Comparison of ENCODE assay signal across 17 mouse cellular contexts in the genomic region with DNA sequence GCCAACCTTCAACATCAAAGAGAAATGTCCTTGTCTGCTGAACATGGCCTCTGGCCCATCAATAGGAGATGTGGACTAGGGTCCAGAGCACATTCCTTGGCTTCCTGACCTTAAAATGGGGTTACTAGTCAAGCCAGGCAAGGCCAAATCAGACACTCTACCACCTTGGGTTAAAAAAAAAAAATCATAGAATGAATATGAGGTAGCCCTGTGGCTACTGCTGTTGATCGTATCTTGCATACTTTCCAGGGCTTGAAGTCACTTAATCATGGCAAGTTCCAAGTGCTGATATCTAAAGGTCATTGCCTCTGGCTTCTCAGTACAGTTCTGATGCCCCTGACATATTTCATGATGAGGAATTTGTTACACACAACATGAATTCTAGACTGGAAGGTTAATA.
DNase-seq lines count a peak whose midpoint lies in the region; ATAC-seq and TF ChIP-seq lines count a peak whose summit lies in the region.
"Had no signal": no experiment of that assay in that cellular context is flagged by ENCODE, and none has a peak within 500 bp of the region (broad histone marks: within the 10 kb centered on the region; RNA-seq: fewer than 3 reads in every experiment).

No protein-coding gene starts in this region.

- peak overlapping the region; percentile 77 for H3K27ac ChIP-seq in heart, embryonic 13.5 days (replicated peaks)
- H3K27ac ChIP-seq in liver, adult 2 months (replicated peaks; ENCODE audit: insufficient read depth, low read depth, low read length) = no peak overlapping the region
- H3K27ac ChIP-seq: embryonic facial prominence, embryonic 13.5 days; forebrain, embryonic 12.5 days; hindbrain, embryonic 14.5 days; intestine, embryonic 15.5 days had no signal

- H3K9ac ChIP-seq in heart, embryonic 13.5 days = no peak overlapping the region
- no peak overlapping the region for H3K9ac ChIP-seq in liver, adult 2 months (ENCODE audit: low read depth, low read length)
- H3K9ac ChIP-seq: embryonic facial prominence, embryonic 13.5 days; forebrain, embryonic 12.5 days; hindbrain, embryonic 14.5 days; intestine, embryonic 15.5 days had no signal

- TF ChIP-seq CTCF in liver, adult 2 months (IDR thresholded peaks at IDR 0.05; ENCODE audit: low read depth, low read length) = no peak

- no peaks in the 10 kb centered on the region for H3K9me3 ChIP-seq in heart, embryonic 13.5 days
- H3K9me3 ChIP-seq: embryonic facial prominence, embryonic 13.5 days; forebrain, embryonic 12.5 days; hindbrain, embryonic 10.5 days; intestine, embryonic 15.5 days had no signal

- peaks cover 18% of the 10 kb centered on the region for H3K36me3 ChIP-seq in heart, embryonic 13.5 days
- H3K36me3 ChIP-seq in liver, adult 2 months (ENCODE audit: control insufficient read depth, insufficient read depth, low read length) = no peaks in the 10 kb centered on the region
- H3K36me3 ChIP-seq: embryonic facial prominence, embryonic 13.5 days; forebrain, embryonic 12.5 days; hindbrain, embryonic 10.5 days; intestine, embryonic 15.5 days had no signal

- no peak for ATAC-seq in heart, embryonic 13.5 days (ENCODE audit: extremely low read depth, insufficient number of reproducible peaks, low FRiP score, low TSS enrichment)
- ATAC-seq: forebrain, embryonic 16.5 days; intestine, embryonic 15.5 days had no signal

- no peaks in the 10 kb centered on the region for H3K27me3 ChIP-seq in heart, embryonic 13.5 days (replicated peaks)
- no peaks in the 10 kb centered on the region for H3K27me3 ChIP-seq in liver, adult 2 months (ENCODE audit: control insufficient read depth, insufficient read depth, low read length)
- H3K27me3 ChIP-seq: embryonic facial prominence, embryonic 13.5 days; forebrain, embryonic 12.5 days; intestine, embryonic 15.5 days had no signal

- no peak overlapping the region for H3K4me3 ChIP-seq in heart, embryonic 13.5 days
- H3K4me3 ChIP-seq in liver, adult 2 months (ENCODE audit: insufficient read depth, low read depth, low read length) = no peak overlapping the region
- H3K4me3 ChIP-seq: embryonic facial prominence, embryonic 13.5 days; forebrain, embryonic 12.5 days; hindbrain, embryonic 10.5 days; intestine, embryonic 15.5 days had no signal

- H3K4me1 ChIP-seq in heart, embryonic 13.5 days = peaks cover 48% of the 10 kb centered on the region
- peaks cover 3% of the 10 kb centered on the region for H3K4me1 ChIP-seq in liver, adult 2 months (ENCODE audit: control insufficient read depth, insufficient read depth, low read length)

- peak; percentile 20 for DNase-seq in adrenal gland, postnatal 14 days
- no peak for DNase-seq in adrenal gland, postnatal 4 days (ENCODE audit: low spot score in 2 of 2)
- no peak for DNase-seq in heart, adult 11 months
- DNase-seq in liver, adult 2 months (ENCODE audit: extremely low read depth, low read depth, low spot score) = peak; percentile 9
- DNase-seq in liver = no peak
- DNase-seq: cerebellum, adult 18-20 months; cerebellum, adult 9-11 months; cerebellum, postnatal 36 days; gastrocnemius, postnatal 14 days; kidney, adult 18-20 months had no signal

- no peaks in the 10 kb centered on the region for H3K79me2 ChIP-seq in liver, adult 2 months (ENCODE audit: control insufficient read depth, insufficient read depth, low read length)

- WGBS in heart, embryonic 13.5 days = 57% methylated on average over 1 of the region's 1 CpGs
- 95% methylated on average over 1 of the region's 1 CpGs for WGBS in liver, adult 2 months

- no peak overlapping the region for H3K4me2 ChIP-seq in heart, embryonic 13.5 days
- H3K4me2 ChIP-seq: embryonic facial prominence, embryonic 13.5 days; forebrain, embryonic 12.5 days; hindbrain, embryonic 14.5 days; intestine, embryonic 15.5 days had no signal

- no peak for TF ChIP-seq POLR2A in liver, adult 2 months (IDR thresholded peaks at IDR 0.05; ENCODE audit: extremely low read depth, insufficient read depth, low read length)

Comparison
In these comparisons a context has a peak if more than half of its experiments do, and no peak if none do; other contexts are left out.
1. DNase-seq: peak in adrenal gland, postnatal 14 days (single experiment) and liver, adult 2 months (single experiment); none in adrenal gland, postnatal 4 days (0 of 2), heart, adult 11 months (single experiment) and liver (single experiment).